Mouse (Mus musculus): ENCODE data around the gene Nr1i3.

- TF ChIP-seq CTCF (IDR thresholded peaks at IDR 0.05; ENCODE audit: control insufficient read depth, insufficient read depth, insufficient replicate concordance, low read depth, low read length), result no peak
- TF ChIP-seq POLR2A (IDR thresholded peaks at IDR 0.05; ENCODE audit: control insufficient read depth, low read depth, low read length), result no peak
Measured at GRCm38 (mm10) chr1:171230215-171230614, 16.4 kb downstream of the Nr1i3 start.
